Comparison of ENCODE assay signal across 15 mouse cellular contexts in the genomic region with DNA sequence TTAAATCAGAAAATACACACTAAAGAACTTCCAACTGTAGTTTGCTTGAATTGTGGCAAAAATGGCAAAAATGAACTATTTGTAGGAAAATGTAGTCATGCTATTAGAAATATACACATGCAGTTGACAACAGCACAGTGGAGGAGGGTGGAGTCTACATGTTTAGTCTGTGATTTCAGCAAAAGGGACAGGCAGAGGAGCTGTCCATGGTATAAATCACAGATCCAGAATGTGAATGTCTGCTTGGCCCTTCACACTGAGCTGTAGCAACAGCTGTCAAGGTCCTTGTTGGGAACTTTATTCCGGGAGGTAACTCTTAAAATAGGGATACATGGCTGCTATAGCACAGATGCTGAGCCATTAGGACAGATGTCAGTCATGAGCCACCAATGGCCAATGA.
DNase-seq lines count a peak whose midpoint lies in the region; ATAC-seq and TF ChIP-seq lines count a peak whose summit lies in the region.
"Had no signal": no experiment of that assay in that cellular context is flagged by ENCODE, and none has a peak within 500 bp of the region (broad histone marks: within the 10 kb centered on the region; RNA-seq: fewer than 3 reads in every experiment).

No protein-coding gene starts in this region.

- H3K4me1 ChIP-seq in kidney, postnatal 0 days (replicated peaks; ENCODE audit: insufficient read depth, low read length), result no peaks in the 10 kb centered on the region
- H3K4me1 ChIP-seq in kidney, embryonic 16.5 days (ENCODE audit: insufficient read depth, low read length), result no peaks in the 10 kb centered on the region
- H3K4me1 ChIP-seq in embryonic facial prominence, embryonic 14.5 days (ENCODE audit: control insufficient read depth, insufficient read depth, low read length), result no peaks in the 10 kb centered on the region
- H3K4me1 ChIP-seq: heart, embryonic 13.5 days; hindbrain, embryonic 15.5 days; kidney, embryonic 15.5 days had no signal

- no peaks in the 10 kb centered on the region for H3K36me3 ChIP-seq in kidney, postnatal 0 days (ENCODE audit: insufficient read depth, low read length)
- no peaks in the 10 kb centered on the region for H3K36me3 ChIP-seq in kidney, embryonic 16.5 days (ENCODE audit: insufficient read depth, low read length)
- no peaks in the 10 kb centered on the region for H3K36me3 ChIP-seq in embryonic facial prominence, embryonic 14.5 days (ENCODE audit: control insufficient read depth, insufficient read depth, low read length)
- H3K36me3 ChIP-seq: heart, embryonic 13.5 days; hindbrain, embryonic 15.5 days; kidney, embryonic 15.5 days had no signal

- no peak for TF ChIP-seq CTCF in kidney, postnatal 0 days (IDR thresholded peaks at IDR 0.05; ENCODE audit: low read depth)

- H3K4me3 ChIP-seq in kidney, postnatal 0 days (replicated peaks; ENCODE audit: low read depth, low read length), result no peak overlapping the region
- H3K4me3 ChIP-seq in kidney, embryonic 16.5 days (ENCODE audit: low read length), result no peak overlapping the region
- no peak overlapping the region for H3K4me3 ChIP-seq in embryonic facial prominence, embryonic 14.5 days (ENCODE audit: low read depth, low read length)
- H3K4me3 ChIP-seq: heart, embryonic 13.5 days; hindbrain, embryonic 15.5 days; kidney, embryonic 15.5 days had no signal

- no peak overlapping the region for H3K9ac ChIP-seq in kidney, postnatal 0 days (ENCODE audit: low read depth, low read length)
- H3K9ac ChIP-seq in kidney, embryonic 16.5 days (replicated peaks; ENCODE audit: low read length), result no peak overlapping the region
- no peak overlapping the region for H3K9ac ChIP-seq in embryonic facial prominence, embryonic 14.5 days (ENCODE audit: low read depth, low read length)
- H3K9ac ChIP-seq: heart, embryonic 13.5 days; hindbrain, embryonic 15.5 days; kidney, embryonic 15.5 days; liver, postnatal 0 days had no signal

- H3K27ac ChIP-seq in kidney, postnatal 0 days, result no peak overlapping the region
- H3K27ac ChIP-seq in kidney, embryonic 16.5 days (ENCODE audit: low read length), result no peak overlapping the region
- no peak overlapping the region for H3K27ac ChIP-seq in embryonic facial prominence, embryonic 14.5 days (replicated peaks; ENCODE audit: low read depth, low read length)
- H3K27ac ChIP-seq: heart, embryonic 13.5 days; hindbrain, embryonic 15.5 days; kidney, embryonic 15.5 days had no signal

- 77% methylated on average over 1 of the region's 1 CpGs for WGBS in kidney, postnatal 0 days
- 58% methylated on average over 1 of the region's 1 CpGs for WGBS in kidney, embryonic 16.5 days
- 87% methylated on average over 1 of the region's 1 CpGs for WGBS in embryonic facial prominence, embryonic 14.5 days

- no peaks in the 10 kb centered on the region for H3K27me3 ChIP-seq in kidney, postnatal 0 days (ENCODE audit: insufficient read depth, low read length)
- H3K27me3 ChIP-seq in kidney, embryonic 16.5 days (ENCODE audit: insufficient read depth, low read length), result no peaks in the 10 kb centered on the region
- no peaks in the 10 kb centered on the region for H3K27me3 ChIP-seq in embryonic facial prominence, embryonic 14.5 days (replicated peaks; ENCODE audit: control insufficient read depth, insufficient read depth, low read length)
- H3K27me3 ChIP-seq: heart, embryonic 13.5 days; hindbrain, embryonic 15.5 days; kidney, embryonic 15.5 days had no signal

- no peaks in the 10 kb centered on the region for H3K9me3 ChIP-seq in kidney, postnatal 0 days (replicated peaks; ENCODE audit: low read length)
- no peaks in the 10 kb centered on the region for H3K9me3 ChIP-seq in kidney, embryonic 16.5 days (ENCODE audit: low read length)
- H3K9me3 ChIP-seq in embryonic facial prominence, embryonic 14.5 days (ENCODE audit: control insufficient read depth, low read length), result no peaks in the 10 kb centered on the region
- H3K9me3 ChIP-seq: hindbrain, embryonic 15.5 days; kidney, embryonic 15.5 days had no signal

- H3K4me2 ChIP-seq in kidney, postnatal 0 days (ENCODE audit: low read length), result no peak overlapping the region
- H3K4me2 ChIP-seq in kidney, embryonic 16.5 days (replicated peaks; ENCODE audit: low read depth, low read length), result no peak overlapping the region
- no peak overlapping the region for H3K4me2 ChIP-seq in embryonic facial prominence, embryonic 14.5 days (ENCODE audit: low read depth, low read length)
- H3K4me2 ChIP-seq: heart, embryonic 13.5 days; hindbrain, embryonic 15.5 days; kidney, embryonic 15.5 days had no signal

- DNase-seq in kidney, postnatal 0 days (ENCODE audit: low spot score), result peak; percentile 65
- peak; percentile 20 for DNase-seq in 416B (ENCODE audit: low read depth)
- peak; percentile 49 for DNase-seq in NIH3T3 (ENCODE audit: low read depth)
- peak; percentile 75 for DNase-seq in embryonic facial prominence, embryonic 14.5 days (ENCODE audit: low spot score)
- DNase-seq in cerebellum, postnatal 25 days, result no peak
- no peak for DNase-seq in T-cell, adult 2 months (ENCODE audit: low spot score)
- DNase-seq: gastrocnemius, postnatal 14 days; left cerebral cortex, postnatal 4 days; liver, postnatal 0 days; right cerebral cortex, postnatal 25 days; thymus, adult 18-20 months had no signal

- ATAC-seq in kidney, postnatal 0 days (replicated peaks; ENCODE audit: low FRiP score, low read depth), result no peak
- ATAC-seq in kidney, embryonic 16.5 days (ENCODE audit: low FRiP score, low TSS enrichment), result no peak
- ATAC-seq in embryonic facial prominence, embryonic 14.5 days (ENCODE audit: low read depth), result no peak
- ATAC-seq: liver, postnatal 0 days had no signal

Comparison
In these comparisons a context has a peak if more than half of its experiments do, and no peak if none do; other contexts are left out.
1. DNase-seq: peak in kidney, postnatal 0 days (single experiment), 416B (single experiment), NIH3T3 (single experiment) and embryonic facial prominence, embryonic 14.5 days (single experiment); none in cerebellum, postnatal 25 days (0 of 2) and T-cell, adult 2 months (single experiment).